8 mouse cellular contexts compared by ENCODE assay signal in the genomic region with DNA sequence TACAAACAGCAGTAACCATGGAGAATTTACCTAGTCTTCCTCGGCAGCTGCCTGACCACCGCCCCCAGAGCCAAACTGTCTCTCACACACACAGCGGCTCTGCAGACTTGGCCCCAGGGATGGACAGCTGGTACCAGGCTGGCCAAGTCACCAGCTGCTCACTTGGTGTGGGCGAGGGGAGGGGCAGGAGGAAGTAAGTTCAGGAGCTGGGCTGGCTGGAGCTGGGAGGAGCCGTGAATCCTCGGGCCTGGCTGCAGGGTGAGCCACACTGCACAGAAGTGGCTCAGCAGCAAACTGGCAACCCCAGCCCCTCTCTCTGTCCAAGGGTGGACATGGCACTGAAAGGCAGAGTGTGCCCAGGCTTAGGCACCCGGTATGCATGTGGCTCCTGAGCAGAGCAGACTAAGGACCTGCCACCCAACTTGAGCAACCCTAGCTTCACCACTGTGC. TPM values are rescaled to one million over a fixed set of nuclear protein-coding genes. Genes with fewer than 3 reads are reported as not detected.
DNase-seq lines count a peak whose midpoint lies in the region; ATAC-seq and TF ChIP-seq lines count a peak whose summit lies in the region.

No protein-coding gene starts in this region.

- peak; percentile 96 for DNase-seq in Muller cell, postnatal 12 days (ENCODE audit: inconsistent ontology term)
- DNase-seq in cerebellum, adult 2 months: peak; percentile 66 to 74
- peak; percentile 51 for DNase-seq in forelimb bud, embryonic 11.5 days (ENCODE audit: low read depth, low spot score)
- peak; percentile 51 to 53 for DNase-seq in heart, postnatal 36 days
- peak; percentile 76 to 82 for DNase-seq in layer of hippocampus, postnatal 10 days (ENCODE audit: low spot score in 2 of 2)
- peak; percentile 86 for DNase-seq in lung, postnatal 0 days (ENCODE audit: low spot score)
- DNase-seq in ovary, postnatal 36 days (ENCODE audit: low spot score): peak; percentile 59
- DNase-seq in yolk sac, embryonic 10.5 days (ENCODE audit: low spot score): no peak

- no peak overlapping the region for H3K9ac ChIP-seq in lung, postnatal 0 days (replicated peaks; ENCODE audit: low read depth)

- peak; percentile 27 for ATAC-seq in lung, postnatal 0 days

- peaks cover 18% of the 10 kb centered on the region; the same call in 1 of the 2 replicates for H3K36me3 ChIP-seq in lung, postnatal 0 days (ENCODE audit: insufficient read depth, low read length)

- peaks cover 20% of the 10 kb centered on the region for H3K4me1 ChIP-seq in cerebellum, adult 2 months (ENCODE audit: control insufficient read depth, insufficient read depth, low read length)
- peaks cover 20% of the 10 kb centered on the region for H3K4me1 ChIP-seq in lung, postnatal 0 days (ENCODE audit: insufficient read depth, low read depth, low read length)

- no peak for TF ChIP-seq POLR2A in cerebellum, adult 2 months (IDR thresholded peaks at IDR 0.05; ENCODE audit: borderline replicate concordance, insufficient read depth, low read length)

- TF ChIP-seq EP300 in lung, postnatal 0 days (IDR thresholded peaks at IDR 0.05): no peak

- 10% methylated on average over 7 of the region's 7 CpGs for WGBS in cerebellum, adult 2 months
- WGBS in lung, postnatal 0 days: 11% methylated on average over 7 of the region's 7 CpGs

- no peak overlapping the region for H3K4me3 ChIP-seq in cerebellum, adult 2 months (replicated peaks; ENCODE audit: insufficient read depth, low read depth, low read length)
- no peak overlapping the region for H3K4me3 ChIP-seq in lung, postnatal 0 days (ENCODE audit: low read depth, low read length)

- H3K27ac ChIP-seq in cerebellum, adult 2 months (ENCODE audit: insufficient read depth, low read length): peak overlapping the region; percentile 86
- H3K27ac ChIP-seq in lung, postnatal 0 days (ENCODE audit: low read length): peak overlapping the region; percentile 96

- intact Hi-C loops in heart, postnatal 36 days (cut with DNase I): loop anchor here (2.0 to 5.0 kb wide), 2 partner anchors 20 to 201 kb away; a partner anchor contains a TSS

- H3K4me2 ChIP-seq in lung, postnatal 0 days (replicated peaks; ENCODE audit: low read depth, low read length): peak overlapping the region; percentile 96; the same call in 1 of the 2 replicates

- TF ChIP-seq CTCF in cerebellum, adult 2 months (IDR thresholded peaks at IDR 0.05; ENCODE audit: borderline replicate concordance, insufficient read depth, low read depth, low read length): no peak
- no peak for TF ChIP-seq CTCF in lung, postnatal 0 days (IDR thresholded peaks at IDR 0.05)

- H3K27me3 ChIP-seq in cerebellum, adult 2 months (ENCODE audit: control insufficient read depth, insufficient read depth, low read length): no peaks in the 10 kb centered on the region
- H3K27me3 ChIP-seq in lung, postnatal 0 days (replicated peaks; ENCODE audit: insufficient read depth, low read length): no peaks in the 10 kb centered on the region

- no peaks in the 10 kb centered on the region for H3K9me3 ChIP-seq in lung, postnatal 0 days (ENCODE audit: low read length)

RNA-seq across cellular contexts. Expression of a gene that starts 11.7 kb away (rescaled TPM):
- 267 and 279 TPM in 2 replicates for polyA plus RNA-seq in cerebellum, adult 2 months (2012; rRNA removed)
- 100 to 1,000 TPM; 164 to 167 TPM for total RNA-seq in heart, postnatal 36 days (2021)
- 100 to 1,000 TPM in 1 of 2 experiments, 10 to 100 TPM in 1; 97.5 to 106 TPM for total RNA-seq in layer of hippocampus, postnatal 10 days (2021)
- 39.3 and 49.3 TPM in 2 replicates for polyA plus RNA-seq in lung, postnatal 0 days (2015; fragmentation: Nextera tagmentation; extraction: Ambion mirVana)

RNA-seq across cellular contexts. Expression of a gene that starts 23.2 kb away (rescaled TPM):
- 10.5 and 12.0 TPM in 2 replicates for polyA plus RNA-seq in cerebellum, adult 2 months (2012; rRNA removed)
- 10 to 100 TPM; 12.1 to 13.1 TPM for total RNA-seq in heart, postnatal 36 days (2021)
- total RNA-seq in layer of hippocampus, postnatal 10 days (2021): 10 to 100 TPM in 1 of 2 experiments, 1 to 10 TPM in 1; 9.9 to 12.7 TPM
- 6.1 and 7.7 TPM in 2 replicates for polyA plus RNA-seq in lung, postnatal 0 days (2015; fragmentation: Nextera tagmentation; extraction: Ambion mirVana)

RNA-seq across cellular contexts. Expression of a gene that starts 23.4 kb away (rescaled TPM):
- polyA plus RNA-seq in cerebellum, adult 2 months (2012; rRNA removed): 27.2 and 32.6 TPM in 2 replicates
- 1 to 10 TPM; 5.4 to 5.8 TPM for total RNA-seq in heart, postnatal 36 days (2021)
- total RNA-seq in layer of hippocampus, postnatal 10 days (2021): 10 to 100 TPM; 21.9 to 24.2 TPM
- polyA plus RNA-seq in lung, postnatal 0 days (2015; fragmentation: Nextera tagmentation; extraction: Ambion mirVana): 3.2 and 3.4 TPM in 2 replicates
